Mouse (Mus musculus) liver, embryonic 14.5 days (tissue): ENCODE data around the gene Mast1.

Experiments used
- CTCF ChIP-seq: IDR thresholded peaks from 2 replicates; pipeline ENCODE4 v1.5.1; 2016; ENCODE audit warnings: antibody characterized with exemption, low read depth, control low read depth
- EP300 ChIP-seq: IDR thresholded peaks from 2 replicates; pipeline ENCODE4 v1.6.1; 2016; ENCODE audit warnings: antibody characterized with exemption, low read depth

DNA sequence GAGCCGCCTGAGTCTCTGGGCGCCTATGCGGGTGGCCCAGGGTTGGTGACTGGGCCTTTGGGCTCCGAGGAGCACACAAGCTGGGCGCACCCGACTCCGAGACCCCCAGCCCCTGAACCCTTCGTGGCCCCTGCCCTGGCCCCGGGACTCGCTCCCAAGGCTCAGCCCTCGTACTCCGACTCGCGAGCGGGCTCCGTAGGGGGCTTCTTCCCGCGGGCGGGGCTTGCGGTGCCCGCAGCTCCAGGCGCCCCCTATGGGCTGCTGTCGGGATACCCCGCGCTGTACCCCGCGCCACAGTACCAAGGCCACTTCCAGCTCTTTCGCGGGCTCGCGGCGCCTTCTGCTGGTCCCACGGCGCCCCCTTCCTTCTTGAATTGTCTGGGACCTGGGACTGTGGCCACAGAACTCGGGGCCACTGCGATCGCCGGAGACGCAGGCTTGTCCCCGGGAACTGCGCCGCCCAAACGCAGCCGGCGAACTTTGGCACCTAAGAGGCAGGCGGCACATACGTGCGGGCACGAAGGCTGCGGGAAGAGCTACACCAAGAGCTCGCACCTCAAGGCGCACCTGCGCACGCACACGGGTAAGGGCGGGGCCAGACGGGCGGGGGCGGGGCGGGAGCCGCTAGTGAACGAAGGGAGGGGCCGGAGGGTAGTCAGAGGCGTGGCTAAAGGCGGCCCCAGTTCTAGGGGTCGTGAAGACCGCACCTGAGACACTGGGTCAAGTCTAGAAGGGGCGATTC is 34.1 kb downstream of the Mast1 start:
- peak; percentile 91 for TF ChIP-seq CTCF
- TF ChIP-seq EP300: 0 out of 2 replicates have a peak, but pooled peaks have one; percentile 36
